Mouse (Mus musculus): Measurements from ENCODE around the gene Apol10b. TPM values are rescaled to one million over a fixed set of nuclear protein-coding genes. Genes with fewer than 3 reads are reported as not detected.
A peak's percentile ranks its signal among the peaks of the same experiment; 100 is the strongest.
"Not testable (repeated sequence)": the region's sequence is repeated elsewhere in the genome, so short reads cannot be mapped to it uniquely, and the experiment has no call there.

Apol10b gene
- not detected in 2 replicates for total RNA-seq (2017)

DNA sequence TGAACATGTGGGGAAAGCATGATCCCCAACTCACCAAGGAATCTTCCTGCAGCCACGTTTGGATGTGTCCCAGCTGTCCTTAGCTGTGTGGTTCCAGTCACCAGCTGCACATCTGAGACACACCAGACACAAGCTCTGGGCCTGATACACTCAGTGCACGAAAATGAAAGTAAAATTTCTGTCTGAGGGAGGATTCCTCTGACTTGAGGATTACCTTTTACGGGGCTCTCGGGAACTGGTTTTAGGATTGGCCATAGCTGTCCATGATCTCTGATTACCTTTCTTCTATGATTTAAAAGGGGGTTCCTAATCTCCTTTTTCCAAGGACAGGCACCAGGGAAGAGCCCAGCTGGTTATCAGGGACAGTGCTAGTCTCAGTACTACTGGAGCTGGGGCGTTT, at the start of gene Apol10b:
Gene Apol10b (minus strand): TSS at position 165 of the 400 bp plus-strand sequence.
- no peak for ATAC-seq (replicated peaks in 1 of 2; ENCODE audit: insufficient read depth in 1 of 2, low FRiP score in 2 of 2, low TSS enrichment in 1 of 2, low read depth in 1 of 2, poor library complexity in 2 of 2, severe bottlenecking in 2 of 2)

DNA sequence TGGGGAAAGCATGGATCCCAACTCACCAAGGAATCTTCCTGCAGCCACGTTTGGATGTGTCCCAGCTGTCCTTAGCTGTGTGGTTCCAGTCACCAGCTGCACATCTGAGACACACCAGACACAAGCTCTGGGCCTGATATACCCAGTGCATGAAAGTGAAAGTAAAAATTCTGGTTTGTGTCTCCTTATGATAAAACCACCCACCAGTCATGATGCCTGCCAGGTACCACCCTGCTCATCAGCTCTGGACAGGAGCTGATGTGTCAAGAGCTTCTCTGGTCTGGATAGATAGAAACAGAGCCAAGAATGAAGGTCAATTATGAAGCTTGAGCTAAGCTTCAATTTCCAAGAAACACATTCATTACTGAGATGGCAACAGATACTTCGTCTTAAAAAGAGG, 47.3 kb upstream of the Apol10b start, which contains the start of gene Apol11b:
Gene Apol11b (minus strand): TSS at position 111 of the 400 bp plus-strand sequence.
- ATAC-seq (replicated peaks in 1 of 2; ENCODE audit: insufficient read depth in 1 of 2, low FRiP score in 2 of 2, low TSS enrichment in 1 of 2, low read depth in 1 of 2, poor library complexity in 2 of 2, severe bottlenecking in 2 of 2) = not testable (repeated sequence)

- not testable (repeated sequence) for ATAC-seq (replicated peaks in 1 of 2; ENCODE audit: insufficient read depth in 1 of 2, low FRiP score in 2 of 2, low TSS enrichment in 1 of 2, low read depth in 1 of 2, poor library complexity in 2 of 2, severe bottlenecking in 2 of 2)
These were observed 33.9 kb upstream of the Apol10b start for GRCm38 (mm10) chr15:77629822-77630221.

DNA sequence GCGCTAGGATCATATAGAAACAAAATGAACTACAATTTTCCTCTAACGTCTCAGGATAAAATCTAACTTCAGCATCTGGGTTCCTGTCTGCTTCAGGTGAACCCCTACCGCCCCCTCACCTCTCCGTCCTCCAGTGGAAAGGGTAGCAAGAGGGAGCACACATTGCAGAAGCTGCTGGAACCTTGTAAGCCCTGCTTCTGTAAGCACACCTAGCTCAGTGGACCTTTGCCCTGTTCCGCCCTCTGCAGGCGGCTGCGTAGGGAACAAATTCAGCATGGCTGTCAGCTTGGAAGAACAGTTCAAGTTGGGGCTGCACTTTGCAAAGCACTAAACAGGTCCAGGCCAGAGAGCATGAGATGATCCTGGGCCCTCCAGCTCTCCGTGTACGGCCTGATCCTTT, 32.7 kb upstream of the Apol10b start:
- not testable (repeated sequence) for ATAC-seq (replicated peaks in 1 of 2; ENCODE audit: insufficient read depth in 1 of 2, low FRiP score in 2 of 2, low TSS enrichment in 1 of 2, low read depth in 1 of 2, poor library complexity in 2 of 2, severe bottlenecking in 2 of 2)

GRCm38 (mm10) chr15:77626471-77626870, 30.5 kb upstream of the Apol10b start:
- ATAC-seq (replicated peaks in 1 of 2; ENCODE audit: insufficient read depth in 1 of 2, low FRiP score in 2 of 2, low TSS enrichment in 1 of 2, low read depth in 1 of 2, poor library complexity in 2 of 2, severe bottlenecking in 2 of 2) = not testable (repeated sequence)

DNA sequence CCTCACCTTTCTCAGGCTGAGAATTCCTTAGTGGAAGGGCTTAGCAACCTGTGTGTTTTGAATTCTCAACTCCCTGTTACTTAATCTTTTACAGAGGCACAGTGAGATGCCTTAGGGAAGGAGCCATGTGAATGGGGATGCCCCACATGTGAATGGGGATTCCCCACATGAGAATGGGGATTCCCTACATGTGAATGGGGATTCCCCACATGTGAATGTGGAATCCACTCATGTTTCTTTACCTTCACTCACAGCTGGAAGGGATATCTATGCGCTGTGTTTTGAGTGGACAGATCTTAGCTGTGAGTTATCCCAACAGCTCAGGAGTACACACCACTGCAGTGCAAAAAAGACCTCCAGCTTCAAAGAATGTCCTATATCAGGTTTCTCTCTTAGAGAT, 28.8 kb upstream of the Apol10b start:
- no peak for ATAC-seq (replicated peaks in 1 of 2; ENCODE audit: insufficient read depth in 1 of 2, low FRiP score in 2 of 2, low TSS enrichment in 1 of 2, low read depth in 1 of 2, poor library complexity in 2 of 2, severe bottlenecking in 2 of 2)

DNA sequence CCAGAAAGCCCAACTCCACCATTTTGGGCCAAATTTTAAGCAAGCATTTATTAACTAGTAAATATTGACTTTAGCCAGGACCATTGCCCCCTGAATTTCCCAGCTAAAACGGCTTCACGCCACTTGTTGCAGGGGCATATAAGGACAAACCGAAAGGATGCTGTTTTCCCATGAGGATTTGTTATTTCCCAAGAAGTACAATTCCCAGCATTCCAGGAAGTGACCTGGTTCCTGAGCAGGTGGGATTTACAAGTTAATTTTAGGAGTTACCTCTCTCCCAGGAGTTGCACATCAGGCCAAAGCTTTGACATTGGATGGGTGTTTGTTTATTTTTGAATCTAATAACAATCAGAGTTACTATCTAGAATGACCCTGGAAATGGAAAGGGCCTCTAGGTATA, 10.1 kb upstream of the Apol10b start:
- ATAC-seq (replicated peaks in 1 of 2; ENCODE audit: insufficient read depth in 1 of 2, low FRiP score in 2 of 2, low TSS enrichment in 1 of 2, low read depth in 1 of 2, poor library complexity in 2 of 2, severe bottlenecking in 2 of 2) = no peak

GRCm38 (mm10) chr15:77598958-77599357, 3.0 kb upstream of the Apol10b start, which contains the start of gene Gm36245:
TSS of gene Gm36245 (plus strand) at chr15:77599258.
- no peak for ATAC-seq (replicated peaks in 1 of 2; ENCODE audit: insufficient read depth in 1 of 2, low FRiP score in 2 of 2, low TSS enrichment in 1 of 2, low read depth in 1 of 2, poor library complexity in 2 of 2, severe bottlenecking in 2 of 2)

GRCm38 (mm10) chr15:77598429-77598828, 2.5 kb upstream of the Apol10b start:
- ATAC-seq (replicated peaks in 1 of 2; ENCODE audit: insufficient read depth in 1 of 2, low FRiP score in 2 of 2, low TSS enrichment in 1 of 2, low read depth in 1 of 2, poor library complexity in 2 of 2, severe bottlenecking in 2 of 2) = no peak

DNA sequence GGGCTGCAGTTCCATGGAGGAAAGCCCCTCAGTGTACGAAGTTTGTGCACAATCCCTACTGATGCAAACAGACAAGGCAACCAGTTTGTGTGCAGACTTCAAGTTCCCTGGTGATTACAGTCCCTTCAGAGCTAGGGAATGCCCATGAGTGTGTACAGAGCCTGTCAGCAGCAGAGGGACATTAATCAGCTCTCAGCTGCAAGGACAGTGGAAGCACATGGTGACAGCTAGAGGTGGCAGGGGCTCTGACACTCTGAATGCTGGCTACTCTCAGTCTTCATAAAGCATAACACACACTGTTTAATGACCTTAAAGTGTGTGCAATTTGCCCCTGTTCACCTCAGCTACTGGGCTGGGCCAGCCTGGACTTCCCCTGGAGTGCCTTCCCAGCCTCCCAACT, 2.4 kb downstream of the Apol10b start:
- ATAC-seq (replicated peaks in 1 of 2; ENCODE audit: insufficient read depth in 1 of 2, low FRiP score in 2 of 2, low TSS enrichment in 1 of 2, low read depth in 1 of 2, poor library complexity in 2 of 2, severe bottlenecking in 2 of 2) = no peak

DNA sequence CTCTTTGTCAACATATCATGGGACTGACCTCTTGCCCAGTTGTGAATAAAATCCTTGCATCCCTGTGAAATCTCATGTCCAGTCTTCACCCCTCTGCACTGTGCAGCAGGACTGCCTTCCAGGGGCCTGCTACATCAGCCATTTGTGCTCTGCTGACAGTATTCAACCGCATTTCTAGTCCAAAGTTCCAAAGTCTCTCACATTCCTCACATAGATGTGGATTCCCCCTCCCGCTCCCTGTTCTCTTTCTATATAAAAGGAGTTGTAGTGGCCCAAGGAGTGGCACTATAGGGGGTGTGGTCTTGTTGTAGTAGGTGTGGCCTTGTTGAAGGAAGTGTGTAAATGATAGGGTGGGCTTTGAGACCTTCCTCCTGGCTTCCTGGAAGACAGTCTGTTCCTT, 5.0 kb downstream of the Apol10b start:
- ATAC-seq (replicated peaks in 1 of 2; ENCODE audit: insufficient read depth in 1 of 2, low FRiP score in 2 of 2, low TSS enrichment in 1 of 2, low read depth in 1 of 2, poor library complexity in 2 of 2, severe bottlenecking in 2 of 2) = no peak

GRCm38 (mm10) chr15:77588981-77589380, 6.9 kb downstream of the Apol10b start:
- no peak for ATAC-seq (replicated peaks in 1 of 2; ENCODE audit: insufficient read depth in 1 of 2, low FRiP score in 2 of 2, low TSS enrichment in 1 of 2, low read depth in 1 of 2, poor library complexity in 2 of 2, severe bottlenecking in 2 of 2)

DNA sequence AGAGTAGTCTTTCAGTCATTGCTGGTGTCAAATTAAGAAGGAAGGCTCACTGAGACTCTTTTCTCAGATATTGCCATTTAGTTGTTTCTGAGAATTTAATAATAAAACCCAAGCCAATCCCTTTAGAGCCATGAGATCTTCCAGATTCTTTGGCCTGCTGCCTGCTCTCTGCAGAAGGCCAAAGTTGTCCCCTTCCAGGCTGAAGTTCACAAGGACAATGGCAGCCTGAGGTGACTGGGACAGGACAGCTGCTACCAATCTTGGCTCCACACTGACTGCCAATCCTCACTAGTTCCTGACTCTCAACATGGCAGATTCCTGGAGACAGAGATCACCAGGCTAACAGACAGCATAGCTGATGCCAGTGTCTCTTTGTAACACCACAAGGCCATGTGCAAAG, 8.9 kb downstream of the Apol10b start:
- ATAC-seq (replicated peaks in 1 of 2; ENCODE audit: insufficient read depth in 1 of 2, low FRiP score in 2 of 2, low TSS enrichment in 1 of 2, low read depth in 1 of 2, poor library complexity in 2 of 2, severe bottlenecking in 2 of 2) = no peak

DNA sequence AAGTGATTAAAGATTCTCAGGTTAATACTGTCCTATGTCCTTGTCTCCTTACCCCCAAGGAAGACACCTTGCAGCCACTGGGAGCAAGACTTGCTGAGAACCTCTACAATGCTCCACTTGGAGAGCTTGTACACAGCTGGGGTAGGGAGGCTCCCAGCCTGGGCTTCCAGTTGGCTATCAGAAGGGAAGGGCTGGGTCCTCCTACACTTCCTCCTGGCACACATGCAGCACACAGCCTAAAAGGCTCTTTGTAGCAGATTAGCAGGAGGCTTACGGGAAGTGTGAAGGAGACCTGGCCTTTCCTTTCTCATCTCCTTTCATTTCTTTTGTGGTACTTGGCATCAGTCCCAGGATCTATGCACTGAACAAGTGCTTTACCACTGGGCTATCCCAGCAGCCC, 14.2 kb downstream of the Apol10b start:
- peak in 1 of 2 experiments; percentile 62; a peak in 2 of 4 replicates for ATAC-seq (replicated peaks in 1 of 2; ENCODE audit: insufficient read depth in 1 of 2, low FRiP score in 2 of 2, low TSS enrichment in 1 of 2, low read depth in 1 of 2, poor library complexity in 2 of 2, severe bottlenecking in 2 of 2)

DNA sequence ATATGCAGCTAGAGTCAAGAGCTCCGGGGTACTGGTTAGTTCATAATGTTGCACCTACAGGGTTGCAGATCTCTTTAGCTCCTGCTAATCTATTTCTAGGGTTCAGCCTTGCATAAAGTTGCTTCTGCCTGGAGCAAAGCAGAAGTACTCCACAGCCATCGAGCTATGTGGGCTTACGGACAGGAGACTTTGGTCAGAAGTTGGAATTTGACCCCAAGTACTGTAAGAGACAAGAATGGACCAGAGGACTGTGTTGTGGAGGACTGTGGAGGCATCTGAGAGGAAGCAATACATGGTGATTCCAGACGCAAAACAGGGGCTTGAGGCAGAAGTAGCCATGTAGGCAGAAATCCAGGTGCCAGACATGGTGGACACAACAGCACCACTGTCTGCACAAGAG, 16.6 kb downstream of the Apol10b start:
- no peak for ATAC-seq (replicated peaks in 1 of 2; ENCODE audit: insufficient read depth in 1 of 2, low FRiP score in 2 of 2, low TSS enrichment in 1 of 2, low read depth in 1 of 2, poor library complexity in 2 of 2, severe bottlenecking in 2 of 2)

DNA sequence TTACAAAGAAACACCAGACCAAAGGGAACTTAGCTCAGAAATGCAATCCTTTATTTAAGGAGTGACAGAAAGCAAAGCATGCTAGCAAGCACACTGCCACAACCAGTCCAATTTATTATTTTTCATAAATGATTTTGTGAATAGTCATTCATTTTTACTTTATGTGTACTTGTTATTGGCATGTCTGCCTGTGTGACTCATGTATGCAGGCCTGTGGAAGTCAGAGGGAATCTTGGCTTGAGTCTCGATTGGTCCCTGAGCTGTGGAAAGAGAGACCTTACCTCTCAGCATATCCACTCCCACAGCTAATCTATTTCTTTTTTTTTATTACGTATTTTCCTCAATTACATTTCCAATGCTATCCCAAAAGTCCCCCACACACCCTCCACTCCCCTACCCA, 17.1 kb downstream of the Apol10b start:
- no peak for ATAC-seq (replicated peaks in 1 of 2; ENCODE audit: insufficient read depth in 1 of 2, low FRiP score in 2 of 2, low TSS enrichment in 1 of 2, low read depth in 1 of 2, poor library complexity in 2 of 2, severe bottlenecking in 2 of 2)

DNA sequence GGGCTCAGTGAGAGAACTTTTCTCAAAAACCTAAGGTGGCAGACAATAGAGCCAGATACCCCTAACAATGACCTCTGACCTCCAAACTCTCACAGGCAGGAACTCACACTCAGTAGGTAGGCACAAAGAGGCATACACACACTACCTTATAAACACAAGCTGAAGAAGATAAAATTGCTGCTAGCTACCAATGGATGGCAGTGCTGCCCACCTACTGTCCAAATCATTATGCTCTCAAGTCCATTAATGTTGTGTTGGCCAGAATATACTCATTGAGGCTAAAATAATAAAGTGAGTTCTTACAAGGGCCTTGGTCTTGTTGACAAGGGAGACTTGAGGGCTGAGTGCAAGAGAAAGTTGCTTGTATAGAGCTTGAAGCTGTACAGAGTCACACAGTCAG, 32.7 kb downstream of the Apol10b start:
- no peak for ATAC-seq (replicated peaks in 1 of 2; ENCODE audit: insufficient read depth in 1 of 2, low FRiP score in 2 of 2, low TSS enrichment in 1 of 2, low read depth in 1 of 2, poor library complexity in 2 of 2, severe bottlenecking in 2 of 2)

DNA sequence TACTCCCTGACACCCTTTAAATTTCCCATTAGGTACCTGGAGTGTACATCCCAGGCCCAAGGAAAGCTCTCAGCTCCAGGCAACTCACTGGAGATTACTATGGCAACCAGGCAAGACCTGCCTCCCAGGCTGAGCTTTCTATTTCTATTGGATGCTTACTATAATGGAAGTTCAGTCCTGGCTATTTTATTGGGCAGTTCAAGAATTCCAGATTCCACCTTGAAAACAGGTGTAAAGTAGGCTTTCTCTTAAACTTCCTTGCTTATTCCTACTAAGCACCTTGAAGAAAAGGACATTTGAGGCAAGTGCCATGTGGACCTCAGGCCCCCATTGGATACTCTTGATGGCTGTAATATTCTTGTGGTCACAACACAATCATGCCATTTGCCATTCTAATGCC, 34.1 kb downstream of the Apol10b start, which contains the start of gene 1700025B11Rik:
Gene 1700025B11Rik (minus strand): TSS at position 101 of the 400 bp plus-strand sequence.
- no peak for ATAC-seq (replicated peaks in 1 of 2; ENCODE audit: insufficient read depth in 1 of 2, low FRiP score in 2 of 2, low TSS enrichment in 1 of 2, low read depth in 1 of 2, poor library complexity in 2 of 2, severe bottlenecking in 2 of 2)

DNA sequence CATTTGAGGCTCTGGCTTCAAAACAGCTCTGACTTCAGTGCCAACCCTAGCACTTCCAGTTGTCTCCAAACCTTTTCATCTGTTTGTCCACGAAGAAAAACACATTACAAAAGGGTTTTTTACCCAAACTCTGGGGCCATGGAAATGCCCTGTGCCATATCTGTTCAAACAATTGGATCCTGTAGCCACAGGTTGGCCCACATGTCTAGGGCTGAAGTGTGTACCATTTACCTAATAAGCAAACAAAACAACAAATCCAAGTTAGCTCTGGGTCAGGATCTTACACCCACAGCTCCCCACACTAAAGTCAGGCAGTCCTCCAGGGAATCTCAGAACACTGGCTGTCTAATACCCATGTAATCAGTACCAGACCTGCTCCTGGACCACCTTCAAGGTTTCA, 56.7 kb downstream of the Apol10b start:
- not testable (repeated sequence) for ATAC-seq (replicated peaks in 1 of 2; ENCODE audit: insufficient read depth in 1 of 2, low FRiP score in 2 of 2, low TSS enrichment in 1 of 2, low read depth in 1 of 2, poor library complexity in 2 of 2, severe bottlenecking in 2 of 2)
